Mouse (Mus musculus) olfactory bulb, adult 2 months (tissue): ENCODE measurements around the gene Tyro3. TPM values are rescaled to one million over a fixed set of nuclear protein-coding genes. Genes with fewer than 3 reads are reported as not detected.

ENCODE experiments used
- H3K27ac ChIP-seq: fragments of 200-500 bp; 2 replicates; pipeline ENCODE4 v1.5.1; 2012; ENCODE audit warnings: low read depth, low read length; ENCODE audit not compliant: insufficient read depth
- H3K4me1 ChIP-seq: fragments of 200-500 bp; 2 replicates; pipeline ENCODE4 v1.6.1; 2012; ENCODE audit warnings: low read length; ENCODE audit not compliant: control insufficient read depth, insufficient read depth
- H3K4me3 ChIP-seq: fragments of 200-500 bp; 2 replicates; pipeline ENCODE4 v1.5.1; 2012; ENCODE audit warnings: mild to moderate bottlenecking, low read depth, low read length, moderate library complexity; ENCODE audit not compliant: insufficient read depth
- CTCF ChIP-seq: fragments of 200-500 bp; IDR thresholded peaks from 2 replicates; pipeline ENCODE4 v1.5.1; 2012; ENCODE audit warnings: low read depth, mild to moderate bottlenecking, low read length, moderate library complexity; ENCODE audit not compliant: insufficient read depth
- POLR2A ChIP-seq: fragments of 200-500 bp; IDR thresholded peaks from 2 replicates; pipeline ENCODE4 v1.6.1; 2012; ENCODE audit warnings: mild to moderate bottlenecking, low read depth, low read length, moderate library complexity; ENCODE audit not compliant: insufficient read depth
- WGBS: fragments of 180-500 bp; shearing (Covaris S2); methylation state at CpG from one replicate; pipeline ENCODE4 v1.1.7; 2018; 5-methylcytosine and 5-hydroxymethylcytosine counted together
- polyA plus RNA-seq: library from polyadenylated mRNA; stranded (reverse); fragments of >200 nt; gene quantifications from 2 replicates; pipeline ENCODE4 v1.2.4, GENCODE M21; 2012; ENCODE audit warnings: low replicate concordance; ENCODE audit not compliant: missing spikeins, insufficient read depth, insufficient read length

Gene Tyro3
- polyA plus RNA-seq = not detected in 2 replicates

GRCm38 (mm10) chr2:119797279-119797783, at the start of gene Tyro3:
Gene Tyro3 (plus strand): TSS chr2:119797733.
- Histone ChIP-seq H3K4me3 (no peak within 1 kb of the TSS), H3K4me1 (peaks cover 24% of the 10 kb centered on the region), H3K27ac (no peak within 1 kb of the TSS)
- WGBS = 54% methylated on average over 5 of the region's 5 CpGs
- TF ChIP-seq CTCF = no peak
- no peak for TF ChIP-seq POLR2A

- H3K4me1 ChIP-seq = peaks cover 5% of the 10 kb centered on the region; the same call in 1 of the 2 replicates
- no peak overlapping the region for H3K4me3 ChIP-seq
- TF ChIP-seq CTCF = no peak
- TF ChIP-seq POLR2A = no peak
- WGBS = 71% methylated on average over 13 of the region's 13 CpGs
- no peak overlapping the region for H3K27ac ChIP-seq
Observed at GRCm38 (mm10) chr2:119749260-119749659, 48.3 kb upstream of the Tyro3 start.

- TF ChIP-seq POLR2A (no peak), CTCF (no peak)
- Histone ChIP-seq H3K27ac (no peak overlapping the region), H3K4me3 (peak overlapping the region; percentile 67), H3K4me1 (peaks cover 10% of the 10 kb centered on the region)
- WGBS = 6% methylated on average over 31 of the region's 31 CpGs
Observed at GRCm38 (mm10) chr2:119757601-119758100, 39.9 kb upstream of the Tyro3 start.

- under 1% methylated on average over 76 of the region's 77 CpGs for WGBS
- Histone ChIP-seq H3K27ac (no peak overlapping the region), H3K4me3 (peak overlapping the region; percentile 67), H3K4me1 (peaks cover 10% of the 10 kb centered on the region)
- no peak for TF ChIP-seq POLR2A
- no peak for TF ChIP-seq CTCF
Observed at GRCm38 (mm10) chr2:119758101-119758843, 39.3 kb upstream of the Tyro3 start.

GRCm38 (mm10) chr2:119758844-119759835, 38.4 kb upstream of the Tyro3 start:
- 14% methylated on average over 44 of the region's 44 CpGs for WGBS
- no peak for TF ChIP-seq POLR2A
- peaks cover 10% of the 10 kb centered on the region for H3K4me1 ChIP-seq
- no peak overlapping the region for H3K27ac ChIP-seq
- peak overlapping the region; percentile 67 for H3K4me3 ChIP-seq

GRCm38 (mm10) chr2:119760251-119760650, 37.3 kb upstream of the Tyro3 start, which contains the start of gene Ltk:
Gene Ltk (minus strand): TSS chr2:119760431.
- Histone ChIP-seq H3K27ac (no peak within 1 kb of the TSS), H3K4me3 (no peak within 1 kb of the TSS), H3K4me1 (peaks cover 13% of the 10 kb centered on the region)
- 41% methylated on average over 9 of the region's 9 CpGs for WGBS
- TF ChIP-seq POLR2A = no peak
- TF ChIP-seq CTCF = no peak

- 78% methylated on average over 1 of the region's 1 CpGs for WGBS
- TF ChIP-seq POLR2A = no peak
- TF ChIP-seq CTCF = no peak
- Histone ChIP-seq H3K27ac (no peak overlapping the region), H3K4me1 (peaks cover 13% of the 10 kb centered on the region), H3K4me3 (no peak overlapping the region)
Observed at GRCm38 (mm10) chr2:119762276-119762675, 35.3 kb upstream of the Tyro3 start.

GRCm38 (mm10) chr2:119763924-119764323, 33.6 kb upstream of the Tyro3 start:
- TF ChIP-seq CTCF (no peak), POLR2A (no peak)
- H3K4me3 ChIP-seq = no peak overlapping the region
- 45% methylated on average over 4 of the region's 4 CpGs for WGBS
- H3K4me1 ChIP-seq = peaks cover 4% of the 10 kb centered on the region
- no peak overlapping the region for H3K27ac ChIP-seq

GRCm38 (mm10) chr2:119767246-119767645, 30.3 kb upstream of the Tyro3 start:
- Histone ChIP-seq H3K4me1 (peaks cover 3% of the 10 kb centered on the region), H3K27ac (no peak overlapping the region), H3K4me3 (no peak overlapping the region)
- TF ChIP-seq CTCF (no peak), POLR2A (no peak)
- 93% methylated on average over 6 of the region's 6 CpGs for WGBS
